Mouse (Mus musculus): ENCODE measurements at regions not wholly inside any gene's neighbourhood (a gene's known extent, or its start where the extent isn't known, plus 50 kb on each side); places are given as distances from the start of the nearest gene placed in this dataset.

- in situ Hi-C loops (cut with MboI, MseI) = no loop called here
These were observed 135.8 kb downstream of the Fam43a start for GRCm38 (mm10) chr16:30735360-30735759.

- in situ Hi-C loops (cut with MboI, MseI) = no loop called here
These were observed 136.4 kb downstream of the Fam43a start for GRCm38 (mm10) chr16:30735969-30736368.

GRCm38 (mm10) chr16:30736662-30737326 lies 137.3 kb downstream of the Fam43a start:
- in situ Hi-C loops (cut with MboI, MseI) = no loop called here

GRCm38 (mm10) chr16:30737524-30737923 lies 138.0 kb downstream of the Fam43a start:
- in situ Hi-C loops (cut with MboI, MseI) = no loop called here

GRCm38 (mm10) chr16:30739651-30740050 lies 140.1 kb downstream of the Fam43a start:
- in situ Hi-C loops (cut with MboI, MseI) = no loop called here

- in situ Hi-C loops (cut with MboI, MseI) = no loop called here
These were observed 141.7 kb downstream of the Fam43a start for GRCm38 (mm10) chr16:30741192-30741591.

- in situ Hi-C loops (cut with MboI, MseI) = no loop called here
These were observed 143.0 kb downstream of the Fam43a start for GRCm38 (mm10) chr16:30742474-30742873.

GRCm38 (mm10) chr16:30743566-30743965 lies 144.0 kb downstream of the Fam43a start:
- in situ Hi-C loops (cut with MboI, MseI) = no loop called here

GRCm38 (mm10) chr16:30744237-30744636 lies 144.7 kb downstream of the Fam43a start:
- in situ Hi-C loops (cut with MboI, MseI) = no loop called here

- in situ Hi-C loops (cut with MboI, MseI) = no loop called here
These were observed 146.2 kb downstream of the Fam43a start for GRCm38 (mm10) chr16:30745598-30746181.

GRCm38 (mm10) chr16:30746211-30746610 lies 146.7 kb downstream of the Fam43a start:
- in situ Hi-C loops (cut with MboI, MseI) = no loop called here

- in situ Hi-C loops (cut with MboI, MseI) = no loop called here
These were observed 150.3 kb downstream of the Fam43a start for GRCm38 (mm10) chr16:30749841-30750240.

- in situ Hi-C loops (cut with MboI, MseI) = no loop called here
These were observed 156.2 kb downstream of the Fam43a start for GRCm38 (mm10) chr16:30755771-30756170.

- in situ Hi-C loops (cut with MboI, MseI) = no loop called here
These were observed 157.2 kb downstream of the Fam43a start for GRCm38 (mm10) chr16:30756678-30757077.

- in situ Hi-C loops (cut with MboI, MseI) = no loop called here
These were observed 158.0 kb downstream of the Fam43a start for GRCm38 (mm10) chr16:30757556-30757955.

- in situ Hi-C loops (cut with MboI, MseI) = no loop called here
These were observed 158.5 kb downstream of the Fam43a start for GRCm38 (mm10) chr16:30758041-30758440.

- in situ Hi-C loops (cut with MboI, MseI) = no loop called here
These were observed 160.0 kb downstream of the Fam43a start for GRCm38 (mm10) chr16:30759503-30759902.

GRCm38 (mm10) chr16:30761201-30761710 lies 161.7 kb downstream of the Fam43a start:
- in situ Hi-C loops (cut with MboI, MseI) = no loop called here

- in situ Hi-C loops (cut with MboI, MseI) = no loop called here
These were observed 163.5 kb downstream of the Fam43a start for GRCm38 (mm10) chr16:30762898-30763595.

GRCm38 (mm10) chr16:30765591-30765990 lies 166.1 kb downstream of the Fam43a start:
- in situ Hi-C loops (cut with MboI, MseI) = no loop called here

- in situ Hi-C loops (cut with MboI, MseI) = no loop called here
These were observed 169.5 kb downstream of the Fam43a start for GRCm38 (mm10) chr16:30769007-30769442.

GRCm38 (mm10) chr16:30769467-30769866 lies 169.9 kb downstream of the Fam43a start:
- in situ Hi-C loops (cut with MboI, MseI) = no loop called here

GRCm38 (mm10) chr16:30772802-30773201 lies 173.3 kb downstream of the Fam43a start:
- in situ Hi-C loops (cut with MboI, MseI) = no loop called here

Measured in T-helper 17 cell (primary cell).